Mouse (Mus musculus): ENCODE measurements around the gene Hspb7. TPM values are rescaled to one million over a fixed set of nuclear protein-coding genes. Genes with fewer than 3 reads are reported as not detected.

Gene Hspb7
- total RNA-seq, 2 experiments from 2014 or later: not detected

GRCm38 (mm10) chr4:141466289-141466795, 45.8 kb downstream of the Hspb7 start:
- ATAC-seq (replicated peaks; ENCODE audit: low FRiP score, low TSS enrichment, poor library complexity, severe bottlenecking): no peak

GRCm38 (mm10) chr4:141466844-141467580, 46.4 kb downstream of the Hspb7 start:
- no peak for ATAC-seq (replicated peaks; ENCODE audit: low FRiP score, low TSS enrichment, poor library complexity, severe bottlenecking)

- no peak for ATAC-seq (replicated peaks; ENCODE audit: low FRiP score, low TSS enrichment, poor library complexity, severe bottlenecking)
Measured at GRCm38 (mm10) chr4:141467581-141467927, 47.0 kb downstream of the Hspb7 start.

GRCm38 (mm10) chr4:141468576-141468975, 48.0 kb downstream of the Hspb7 start:
- no peak for ATAC-seq (replicated peaks; ENCODE audit: low FRiP score, low TSS enrichment, poor library complexity, severe bottlenecking)

GRCm38 (mm10) chr4:141469343-141469742, 48.8 kb downstream of the Hspb7 start:
- ATAC-seq (replicated peaks; ENCODE audit: low FRiP score, low TSS enrichment, poor library complexity, severe bottlenecking): no peak

GRCm38 (mm10) chr4:141471491-141471890, 50.9 kb downstream of the Hspb7 start:
- ATAC-seq (replicated peaks; ENCODE audit: low FRiP score, low TSS enrichment, poor library complexity, severe bottlenecking): no peak

GRCm38 (mm10) chr4:141472641-141473321, 52.2 kb downstream of the Hspb7 start:
- no peak for ATAC-seq (replicated peaks; ENCODE audit: low FRiP score, low TSS enrichment, poor library complexity, severe bottlenecking)

GRCm38 (mm10) chr4:141474431-141474830, 53.9 kb downstream of the Hspb7 start:
- no peak for ATAC-seq (replicated peaks; ENCODE audit: low FRiP score, low TSS enrichment, poor library complexity, severe bottlenecking)

Other genes starting within 250 kb of the Hspb7 start
- gene Rsg1, start 206.8 kb upstream of the Hspb7 start, total RNA-seq (2014; fragmentation: Nextera tagmentation): 0.81 and 10.9 TPM in 2 replicates
- gene Rsg1, start 206.8 kb upstream of the Hspb7 start, total RNA-seq (2017): 3.2 TPM in 1 of 2 replicates, not detected in the other
- not detected in 2 replicates for gene Arhgef19, start 181.3 kb upstream of the Hspb7 start, total RNA-seq (2014; fragmentation: Nextera tagmentation)
- gene Arhgef19, start 181.3 kb upstream of the Hspb7 start, total RNA-seq (2017): not detected in 2 replicates
- 0.30 and 1.2 TPM in 2 replicates for gene Epha2, start 119.5 kb upstream of the Hspb7 start, total RNA-seq (2014; fragmentation: Nextera tagmentation)
- not detected in 2 replicates for gene Epha2, start 119.5 kb upstream of the Hspb7 start, total RNA-seq (2017)
- not detected in 2 replicates for gene Fam131c, start 52.6 kb upstream of the Hspb7 start, total RNA-seq (2014; fragmentation: Nextera tagmentation)
- not detected in 2 replicates for gene Fam131c, start 52.6 kb upstream of the Hspb7 start, total RNA-seq (2017)
- gene Clcnka, start 22.1 kb upstream of the Hspb7 start, total RNA-seq (2014; fragmentation: Nextera tagmentation): not detected in 2 replicates
- not detected in 2 replicates for gene Clcnka, start 22.1 kb upstream of the Hspb7 start, total RNA-seq (2017)
- gene Clcnkb, start 4.8 kb upstream of the Hspb7 start, total RNA-seq (2014; fragmentation: Nextera tagmentation): not detected in 2 replicates
- not detected in 2 replicates for gene Clcnkb, start 4.8 kb upstream of the Hspb7 start, total RNA-seq (2017)
- not detected in 2 replicates for gene Srarp, start 15.3 kb downstream of the Hspb7 start, total RNA-seq (2014; fragmentation: Nextera tagmentation)
- not detected in 2 replicates for gene Srarp, start 15.3 kb downstream of the Hspb7 start, total RNA-seq (2017)
- 13.4 and 16.6 TPM in 2 replicates for gene Zbtb17, start 23.9 kb downstream of the Hspb7 start, total RNA-seq (2014; fragmentation: Nextera tagmentation)
- 21.5 and 26.6 TPM in 2 replicates for gene Zbtb17, start 23.9 kb downstream of the Hspb7 start, total RNA-seq (2017)
- gene Spen, start 117.8 kb downstream of the Hspb7 start, total RNA-seq (2014; fragmentation: Nextera tagmentation): 64.2 and 81.5 TPM in 2 replicates
- gene Spen, start 117.8 kb downstream of the Hspb7 start, total RNA-seq (2017): 21.1 and 40.5 TPM in 2 replicates
- not detected in 2 replicates for gene Fblim1, start 185.3 kb downstream of the Hspb7 start, total RNA-seq (2014; fragmentation: Nextera tagmentation)
- gene Fblim1, start 185.3 kb downstream of the Hspb7 start, total RNA-seq (2017): not detected in 2 replicates
- gene Tmem82, start 197.9 kb downstream of the Hspb7 start, total RNA-seq (2014; fragmentation: Nextera tagmentation): 0.37 TPM in 1 of 2 replicates, not detected in the other
- 0.52 and 0.57 TPM in 2 replicates for gene Tmem82, start 197.9 kb downstream of the Hspb7 start, total RNA-seq (2017)
- not detected in 2 replicates for gene Slc25a34, start 203.0 kb downstream of the Hspb7 start, total RNA-seq (2014; fragmentation: Nextera tagmentation)
- gene Slc25a34, start 203.0 kb downstream of the Hspb7 start, total RNA-seq (2017): 0.65 TPM in 1 of 2 replicates, not detected in the other
- 7.7 and 16.9 TPM in 2 replicates for gene Plekhm2, start 244.1 kb downstream of the Hspb7 start, total RNA-seq (2014; fragmentation: Nextera tagmentation)
- gene Plekhm2, start 244.1 kb downstream of the Hspb7 start, total RNA-seq (2017): 4.9 and 22.4 TPM in 2 replicates

All from megakaryocyte-erythroid progenitor cell, adult 5-6 weeks (primary cell).